Mouse (Mus musculus) ES-E14 (cell line): ENCODE results near the gene Prr15. TPM values are rescaled to one million over a fixed set of nuclear protein-coding genes. Genes with fewer than 3 reads are reported as not detected.

Experiments used
- DNase-seq: peaks from one replicate; pipeline ENCODE4 v3.0.0-alpha.2; 2013; ENCODE audit warnings: low read depth, low spot score
- H3K27ac ChIP-seq: 2 replicates; pipeline ENCODE4 v1.5.1; 2012; ENCODE audit warnings: low read depth, mild to moderate bottlenecking, low read length, moderate library complexity, mixed read lengths; ENCODE audit not compliant: poor library complexity, insufficient read depth, severe bottlenecking
- H3K36me3 ChIP-seq: 2 replicates; pipeline ENCODE4 v1.6.1; 2012; ENCODE audit warnings: mild to moderate bottlenecking, low read length, moderate library complexity, mixed read lengths; ENCODE audit not compliant: control insufficient read depth, poor library complexity, insufficient read depth, severe bottlenecking
- H3K4me1 ChIP-seq, 2 experiments: fragments of 150-350 bp in 1 of 2; sonication (generic) in 1 of 2; 2 replicates each; pipeline ENCODE4 v1.6.1; 2012; ENCODE audit warnings: low read length in 2 of 2, mild to moderate bottlenecking in 1 of 2, mixed read lengths in 1 of 2; ENCODE audit not compliant: control insufficient read depth in 2 of 2, insufficient read depth in 2 of 2, poor library complexity in 1 of 2
- H3K4me3 ChIP-seq, 2 experiments: fragments of 150-350 bp in 1 of 2; sonication (generic) in 1 of 2; 2 replicates each; pipeline ENCODE4 v1.5.1; 2012; ENCODE audit warnings: low read length in 2 of 2, low read depth in 1 of 2, mild to moderate bottlenecking in 1 of 2, mixed read lengths in 1 of 2; ENCODE audit not compliant: insufficient read depth in 1 of 2, poor library complexity in 1 of 2, severe bottlenecking in 1 of 2
- H3K9ac ChIP-seq: 2 replicates; pipeline ENCODE4 v1.6.1; 2012; ENCODE audit warnings: low read depth, mild to moderate bottlenecking, low read length, mixed read lengths; ENCODE audit not compliant: poor library complexity, insufficient read depth, severe bottlenecking
- H3K9me3 ChIP-seq: fragments of 150-350 bp; sonication (generic); 2 replicates; pipeline ENCODE4 v1.6.1; 2012; ENCODE audit warnings: low read depth, mild to moderate bottlenecking, low read length; ENCODE audit not compliant: control insufficient read depth, insufficient read depth
- CHD2 ChIP-seq: IDR thresholded peaks from 2 replicates; pipeline ENCODE4 v1.6.1; 2014; ENCODE audit warnings: mild to moderate bottlenecking, low read depth, low read length, inconsistent platforms
- HCFC1 ChIP-seq: IDR thresholded peaks from 2 replicates; pipeline ENCODE4 v1.6.1; 2012; ENCODE audit warnings: low read length, inconsistent platforms, borderline replicate concordance; ENCODE audit not compliant: insufficient read depth
- MAFK ChIP-seq: IDR thresholded peaks from 2 replicates; pipeline ENCODE4 v1.6.1; 2014; ENCODE audit warnings: mild to moderate bottlenecking, low read depth, low read length, inconsistent platforms; ENCODE audit not compliant: insufficient read depth
- ZC3H11A ChIP-seq: IDR thresholded peaks from 2 replicates; pipeline ENCODE4 v1.6.1; 2012; ENCODE audit warnings: low read depth, mild to moderate bottlenecking, inconsistent platforms, low read length, borderline replicate concordance
- ZNF384 ChIP-seq: IDR thresholded peaks from 2 replicates; pipeline ENCODE4 v1.6.1; 2012; ENCODE audit warnings: low read depth, low read length, inconsistent platforms
- in situ Hi-C, 2 experiments: fragments of 600-800 bp; cut with MboI; formaldehyde crosslinking; loops; one replicate each; pipeline ENCODE4 v1.15.1; 2025; ENCODE audit warnings: low sequenced_read_pairs in 2 of 2, inconsistent platforms in 1 of 2; ENCODE audit not compliant: unreplicated experiment in 2 of 2
- total RNA-seq: library from RNA; depleted of rRNA; stranded (reverse); fragments of 300-350 nt; gene quantifications from 2 replicates; pipeline ENCODE4 v1.2.3, GENCODE M21; 2012

The Prr15 gene
- total RNA-seq, 1 experiment, result 0.36 TPM

- Histone ChIP-seq H3K36me3 (no peaks in the 10 kb centered on the region), H3K27ac (no peak overlapping the region), H3K9me3 (no peaks in the 10 kb centered on the region), H3K9ac (no peak overlapping the region), H3K4me3 (no peak overlapping the region), H3K4me1 (no peaks in the 10 kb centered on the region)
- no peak for TF ChIP-seq MAFK
- no peak for TF ChIP-seq ZC3H11A
- TF ChIP-seq HCFC1, result no peak
- TF ChIP-seq CHD2, result no peak
- TF ChIP-seq ZNF384, result no peak
- in situ Hi-C loops, result no loop called here
- no peak for DNase-seq
Measured at GRCm38 (mm10) chr6:54332203-54332602, 6.6 kb downstream of the Prr15 start.

GRCm38 (mm10) chr6:54333116-54333651 lies 7.5 kb downstream of the Prr15 start:
- H3K4me1 ChIP-seq, result no peaks in the 10 kb centered on the region
- H3K27ac ChIP-seq, result no peak overlapping the region
- no peak overlapping the region for H3K9ac ChIP-seq
- no peak for DNase-seq
- in situ Hi-C loops, result no loop called here
- TF ChIP-seq HCFC1, result no peak
- no peak for TF ChIP-seq ZC3H11A
- TF ChIP-seq MAFK, result no peak
- no peak for TF ChIP-seq CHD2
- no peak for TF ChIP-seq ZNF384
- no peaks in the 10 kb centered on the region for H3K9me3 ChIP-seq
- H3K4me3 ChIP-seq, result no peak overlapping the region
- no peaks in the 10 kb centered on the region for H3K36me3 ChIP-seq

GRCm38 (mm10) chr6:54333652-54334396 lies 8.2 kb downstream of the Prr15 start:
- no peak overlapping the region for H3K9ac ChIP-seq
- no peaks in the 10 kb centered on the region for H3K4me1 ChIP-seq
- no peak overlapping the region for H3K4me3 ChIP-seq
- no peak overlapping the region for H3K27ac ChIP-seq
- no peak for DNase-seq
- no peaks in the 10 kb centered on the region for H3K36me3 ChIP-seq
- TF ChIP-seq HCFC1 (no peak), ZC3H11A (no peak), ZNF384 (no peak), CHD2 (no peak), MAFK (no peak)
- no peaks in the 10 kb centered on the region for H3K9me3 ChIP-seq
- in situ Hi-C loops, result no loop called here

- Histone ChIP-seq H3K9ac (no peak overlapping the region), H3K4me3 (no peak overlapping the region), H3K4me1 (no peaks in the 10 kb centered on the region), H3K27ac (no peak overlapping the region), H3K36me3 (no peaks in the 10 kb centered on the region), H3K9me3 (no peaks in the 10 kb centered on the region)
- in situ Hi-C loops, result no loop called here
- DNase-seq, result no peak
- no peak for TF ChIP-seq MAFK
- no peak for TF ChIP-seq CHD2
- no peak for TF ChIP-seq ZC3H11A
- no peak for TF ChIP-seq HCFC1
- TF ChIP-seq ZNF384, result no peak
Measured at GRCm38 (mm10) chr6:54337321-54337720, 11.7 kb downstream of the Prr15 start.
